Mouse (Mus musculus): ENCODE data around the gene Gm14226.
"Not testable (repeated sequence)": the region's sequence is repeated elsewhere in the genome, so short reads cannot be mapped to it uniquely, and the experiment has no call there.

The Gm14226 gene

GRCm38 (mm10) chr2:155018251-155018755 lies at the start of gene Gm14226:
Gm14226 (plus strand) TSS chr2:155018266.
- not testable (repeated sequence) for DNase-seq (ENCODE audit: low read depth, low spot score)

GRCm38 (mm10) chr2:154969740-154970397 lies 48.2 kb upstream of the Gm14226 start:
- not testable (repeated sequence) for DNase-seq (ENCODE audit: low read depth, low spot score)

GRCm38 (mm10) chr2:154971919-154972692 lies 46.0 kb upstream of the Gm14226 start:
- no peak for DNase-seq (ENCODE audit: low read depth, low spot score)

- DNase-seq (ENCODE audit: low read depth, low spot score) = no peak
These were observed 45.1 kb upstream of the Gm14226 start for GRCm38 (mm10) chr2:154972981-154973380.

GRCm38 (mm10) chr2:154986609-154987008 lies 31.5 kb upstream of the Gm14226 start:
- DNase-seq (ENCODE audit: low read depth, low spot score) = peak; percentile 10

GRCm38 (mm10) chr2:154991411-154991810 lies 26.7 kb upstream of the Gm14226 start:
- DNase-seq (ENCODE audit: low read depth, low spot score) = no peak

- DNase-seq (ENCODE audit: low read depth, low spot score) = no peak
These were observed 26.0 kb upstream of the Gm14226 start for GRCm38 (mm10) chr2:154992083-154992482.

GRCm38 (mm10) chr2:155005491-155005890 lies 12.6 kb upstream of the Gm14226 start:
- no peak for DNase-seq (ENCODE audit: low read depth, low spot score)

- peak; percentile 9 for DNase-seq (ENCODE audit: low read depth, low spot score)
These were observed 6.9 kb upstream of the Gm14226 start for GRCm38 (mm10) chr2:155011086-155011656.

GRCm38 (mm10) chr2:155012991-155013390 lies 5.1 kb upstream of the Gm14226 start:
- DNase-seq (ENCODE audit: low read depth, low spot score) = no peak

- DNase-seq (ENCODE audit: low read depth, low spot score) = not testable (repeated sequence)
These were observed 1.3 kb upstream of the Gm14226 start for GRCm38 (mm10) chr2:155016751-155017150.

- DNase-seq (ENCODE audit: low read depth, low spot score) = no peak
These were observed 936 bp downstream of the Gm14226 start for GRCm38 (mm10) chr2:155018762-155019641.

GRCm38 (mm10) chr2:155019673-155020072 lies 1.6 kb downstream of the Gm14226 start:
- DNase-seq (ENCODE audit: low read depth, low spot score) = no peak

GRCm38 (mm10) chr2:155020247-155020826 lies 2.3 kb downstream of the Gm14226 start:
- not testable (repeated sequence) for DNase-seq (ENCODE audit: low read depth, low spot score)

- DNase-seq (ENCODE audit: low read depth, low spot score) = no peak
These were observed 12.8 kb downstream of the Gm14226 start for GRCm38 (mm10) chr2:155030831-155031230.

- DNase-seq (ENCODE audit: low read depth, low spot score) = no peak
These were observed 15.1 kb downstream of the Gm14226 start for GRCm38 (mm10) chr2:155032938-155033710.

GRCm38 (mm10) chr2:155039956-155040355 lies 21.9 kb downstream of the Gm14226 start:
- no peak for DNase-seq (ENCODE audit: low read depth, low spot score)

- no peak for DNase-seq (ENCODE audit: low read depth, low spot score)
These were observed 26.5 kb downstream of the Gm14226 start for GRCm38 (mm10) chr2:155044542-155044941.

- no peak for DNase-seq (ENCODE audit: low read depth, low spot score)
These were observed 27.0 kb downstream of the Gm14226 start for GRCm38 (mm10) chr2:155045075-155045474.

GRCm38 (mm10) chr2:155046803-155047202 lies 28.7 kb downstream of the Gm14226 start:
- DNase-seq (ENCODE audit: low read depth, low spot score) = peak; percentile 65
